Comparison of ENCODE assay signal across 8 mouse cellular contexts in genomic region chr11:99230261-99231048, GRCm38 (mm10). TPM values are rescaled to one million over a fixed set of nuclear protein-coding genes. Genes with fewer than 3 reads are reported as not detected.
A peak's percentile ranks its signal among the peaks of the same experiment; 100 is the strongest.
DNase-seq lines count a peak whose midpoint lies in the region; ATAC-seq and TF ChIP-seq lines count a peak whose summit lies in the region.

Gene Smarce1 (minus strand): TSS chr11:99231017.

- H3K36me3 ChIP-seq in ES-E14 (ENCODE audit: control insufficient read depth, insufficient read depth, low read length, poor library complexity, severe bottlenecking): peaks cover 2% of the 10 kb centered on the region; the same call in 1 of the 2 replicates
- peaks cover 22% of the 10 kb centered on the region for H3K36me3 ChIP-seq in forebrain, embryonic 14.5 days (ENCODE audit: control insufficient read depth, insufficient read depth, low read length)
- H3K36me3 ChIP-seq in liver, postnatal 0 days (replicated peaks; ENCODE audit: insufficient read depth, low read length): peaks cover 13% of the 10 kb centered on the region
- peaks cover 23% of the 10 kb centered on the region for H3K36me3 ChIP-seq in neural tube, embryonic 13.5 days

- no peak for DNase-seq in ES-E14 (ENCODE audit: low read depth, low spot score)
- peak; percentile 73 for DNase-seq in cerebellum, adult 11 months
- peak; percentile 86 for DNase-seq in forebrain, embryonic 14.5 days (ENCODE audit: low spot score)
- DNase-seq in heart, postnatal 10 days: peak; percentile 88
- DNase-seq in large intestine, adult 2 months (ENCODE audit: low read depth, low spot score): no peak
- DNase-seq in liver, postnatal 0 days: peak; percentile 83
- peak; percentile 68 for DNase-seq in telencephalon, adult 2 months (ENCODE audit: low read depth, low spot score)

- in situ Hi-C loops in ES-E14 (cut with MboI; ENCODE audit: low sequenced_read_pairs in 2 of 2, unreplicated experiment in 2 of 2): no loop called here

- no peaks in the 10 kb centered on the region for H3K27me3 ChIP-seq in forebrain, embryonic 14.5 days (replicated peaks; ENCODE audit: control insufficient read depth, insufficient read depth, low read length)
- no peaks in the 10 kb centered on the region for H3K27me3 ChIP-seq in liver, postnatal 0 days (ENCODE audit: insufficient read depth, low read length)
- H3K27me3 ChIP-seq in neural tube, embryonic 13.5 days: no peaks in the 10 kb centered on the region

- TF ChIP-seq EP300 in liver, postnatal 0 days (IDR thresholded peaks at IDR 0.05; ENCODE audit: low read depth): peak; percentile 18; the same call in 1 of the 2 replicates

- no peak for TF ChIP-seq CTCF in liver, postnatal 0 days (IDR thresholded peaks at IDR 0.05; ENCODE audit: low read depth)

- H3K27ac ChIP-seq in ES-E14 (ENCODE audit: insufficient read depth, low read depth, low read length, poor library complexity, severe bottlenecking): peak within 1 kb of the TSS; percentile 79
- peak within 1 kb of the TSS; percentile 100 for H3K27ac ChIP-seq in forebrain, embryonic 14.5 days (ENCODE audit: low read depth, low read length)
- H3K27ac ChIP-seq in liver, postnatal 0 days (ENCODE audit: low read depth): peak within 1 kb of the TSS; percentile 96
- H3K27ac ChIP-seq in neural tube, embryonic 13.5 days (replicated peaks): peak within 1 kb of the TSS; percentile 99

- H3K4me2 ChIP-seq in forebrain, embryonic 14.5 days (ENCODE audit: low read length): peak within 1 kb of the TSS; percentile 80
- peak within 1 kb of the TSS; percentile 98 for H3K4me2 ChIP-seq in liver, postnatal 0 days (ENCODE audit: low read depth, low read length)
- H3K4me2 ChIP-seq in neural tube, embryonic 13.5 days: peak within 1 kb of the TSS; percentile 95

- H3K4me1 ChIP-seq in ES-E14 (ENCODE audit: control insufficient read depth in 2 of 2, insufficient read depth in 2 of 2, low read length in 2 of 2, poor library complexity in 1 of 2): no peaks in the 10 kb centered on the region; a peak in 1 of 4 replicates
- peaks cover 12% of the 10 kb centered on the region; the same call in 1 of the 2 replicates for H3K4me1 ChIP-seq in forebrain, embryonic 14.5 days (ENCODE audit: control insufficient read depth, insufficient read depth, low read length)
- H3K4me1 ChIP-seq in liver, postnatal 0 days (ENCODE audit: insufficient read depth): peaks cover 10% of the 10 kb centered on the region
- peaks cover 42% of the 10 kb centered on the region for H3K4me1 ChIP-seq in neural tube, embryonic 13.5 days (replicated peaks)

- H3K9me3 ChIP-seq in ES-E14 (ENCODE audit: control insufficient read depth, insufficient read depth, low read depth, low read length): no peaks in the 10 kb centered on the region
- no peaks in the 10 kb centered on the region for H3K9me3 ChIP-seq in forebrain, embryonic 14.5 days (replicated peaks; ENCODE audit: control insufficient read depth, low read length)
- H3K9me3 ChIP-seq in liver, postnatal 0 days (ENCODE audit: low read length): no peaks in the 10 kb centered on the region
- no peaks in the 10 kb centered on the region for H3K9me3 ChIP-seq in neural tube, embryonic 13.5 days

- WGBS in forebrain, embryonic 14.5 days: under 1% methylated on average over 87 of the region's 87 CpGs
- under 1% methylated on average over 87 of the region's 87 CpGs for WGBS in large intestine, adult 2 months
- WGBS in liver, postnatal 0 days (ENCODE audit: insufficient replicate concordance): under 1% methylated on average over 82 of the region's 87 CpGs
- WGBS in neural tube, embryonic 13.5 days: under 1% methylated on average over 87 of the region's 87 CpGs

- H3K9ac ChIP-seq in ES-E14 (ENCODE audit: insufficient read depth, low read depth, low read length, poor library complexity, severe bottlenecking): peak within 1 kb of the TSS; percentile 99
- peak within 1 kb of the TSS; percentile 98 for H3K9ac ChIP-seq in forebrain, embryonic 14.5 days (ENCODE audit: low read length)
- peak within 1 kb of the TSS; percentile 98 for H3K9ac ChIP-seq in liver, postnatal 0 days (replicated peaks)
- peak within 1 kb of the TSS; percentile 99 for H3K9ac ChIP-seq in neural tube, embryonic 13.5 days

- peak; percentile 91 for ATAC-seq in forebrain, embryonic 14.5 days
- ATAC-seq in liver, postnatal 0 days: peak; percentile 89
- peak; percentile 91 for ATAC-seq in neural tube, embryonic 13.5 days (ENCODE audit: low read depth)

- peak within 1 kb of the TSS; percentile 82 to 89 for H3K4me3 ChIP-seq in ES-E14 (ENCODE audit: insufficient read depth in 1 of 2, low read depth in 1 of 2, low read length in 2 of 2, poor library complexity in 1 of 2, severe bottlenecking in 1 of 2)
- peak within 1 kb of the TSS; percentile 84 for H3K4me3 ChIP-seq in forebrain, embryonic 14.5 days (ENCODE audit: low read depth, low read length)
- peak within 1 kb of the TSS; percentile 93 for H3K4me3 ChIP-seq in liver, postnatal 0 days (ENCODE audit: low read depth, low read length)
- peak within 1 kb of the TSS; percentile 91 for H3K4me3 ChIP-seq in neural tube, embryonic 13.5 days

- intact Hi-C loops in heart, postnatal 10 days (cut with DNase I): no loop called here

TF ChIP-seq in ES-E14, 5 proteins besides CTCF, POLR2A, EP300 and RAD21:
- TF ChIP-seq ZNF384 (IDR thresholded peaks at IDR 0.05; ENCODE audit: low read depth, low read length): no peak
- TF ChIP-seq HCFC1 (IDR thresholded peaks at IDR 0.05; ENCODE audit: borderline replicate concordance, insufficient read depth, low read length): peak; percentile 53
- TF ChIP-seq MAFK (IDR thresholded peaks at IDR 0.05; ENCODE audit: insufficient read depth, low read depth, low read length): no peak
- TF ChIP-seq ZC3H11A (IDR thresholded peaks at IDR 0.05; ENCODE audit: borderline replicate concordance, low read depth, low read length): peak; percentile 100
- TF ChIP-seq CHD2 (IDR thresholded peaks at IDR 0.05; ENCODE audit: low read depth, low read length): no peak

RNA-seq across cellular contexts. Expression of gene Smarce1, which starts in this region (rescaled TPM):
- total RNA-seq in ES-E14 (2012; rRNA removed): 85.4 and 130 TPM in 2 replicates
- polyA plus RNA-seq in forebrain, embryonic 14.5 days (2014; fragmentation: Nextera tagmentation; extraction: Ambion mirVana): 214 and 218 TPM in 2 replicates
- total RNA-seq in heart, postnatal 10 days (2021): 10 to 100 TPM; 68.3 to 76.9 TPM
- polyA plus RNA-seq in large intestine, adult 2 months (2012; rRNA removed): 16.6 and 17.2 TPM in 2 replicates
- polyA plus RNA-seq in liver, postnatal 0 days (2015; fragmentation: Nextera tagmentation; extraction: Ambion mirVana): 57.4 and 61.0 TPM in 2 replicates
- 319 and 376 TPM in 2 replicates for polyA plus RNA-seq in neural tube, embryonic 13.5 days (2015; fragmentation: Nextera tagmentation; extraction: Ambion mirVana)

Comparison
In these comparisons a context has a peak if more than half of its experiments do, and no peak if none do; other contexts are left out.
1. DNase-seq: peak in cerebellum, adult 11 months (single experiment), forebrain, embryonic 14.5 days (single experiment), heart, postnatal 10 days (2 of 2), liver, postnatal 0 days (single experiment) and telencephalon, adult 2 months (single experiment); none in ES-E14 (single experiment) and large intestine, adult 2 months (single experiment).
2. Peak in every context shown above with its lines, with median percentiles within 50 percentile points of each other: H3K27ac ChIP-seq, H3K4me3 ChIP-seq, H3K9ac ChIP-seq, ATAC-seq and H3K4me2 ChIP-seq.